Mouse (Mus musculus) right cerebral cortex, postnatal 10 days (tissue): Measurements from ENCODE around the gene Ptprn2.

Source experiments
- DNase-seq, 2 experiments: peaks; one replicate each; pipeline ENCODE4 v3.0.0; 2021; ENCODE audit warnings: low spot score in 2 of 2

Ptprn2 gene

GRCm38 (mm10) chr12:116594457-116594856 is 108.9 kb downstream of the Ptprn2 start:
- no peak for DNase-seq

- no peak for DNase-seq
Observed at GRCm38 (mm10) chr12:116594866-116595610, 109.5 kb downstream of the Ptprn2 start.

GRCm38 (mm10) chr12:116595727-116596126 is 110.2 kb downstream of the Ptprn2 start:
- no peak for DNase-seq

DNA sequence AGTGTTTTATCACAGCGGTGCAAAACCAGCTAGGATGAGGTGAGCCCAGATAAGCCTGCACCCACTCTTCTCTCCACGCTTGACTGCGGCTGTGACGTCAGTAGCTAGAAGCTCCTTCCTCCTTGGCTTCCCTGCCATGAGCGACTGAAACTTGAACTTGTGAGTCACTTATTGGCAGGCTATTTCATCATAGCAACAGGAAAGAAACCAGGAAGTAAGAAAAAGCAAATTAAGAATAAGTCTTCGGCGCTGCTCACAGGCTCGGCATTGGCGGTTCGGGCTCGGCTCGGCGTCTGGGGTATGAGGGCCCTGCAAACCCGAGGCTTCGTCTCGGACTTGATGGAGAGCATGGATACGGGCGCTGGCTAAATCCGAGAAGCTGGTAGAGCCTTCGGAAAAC is 111.5 kb downstream of the Ptprn2 start:
- no peak for DNase-seq

- DNase-seq, result no peak
Observed at GRCm38 (mm10) chr12:116597670-116598069, 112.2 kb downstream of the Ptprn2 start.

- peak; percentile 69 to 77 for DNase-seq
Observed at GRCm38 (mm10) chr12:116598123-116599005, 112.8 kb downstream of the Ptprn2 start.

DNA sequence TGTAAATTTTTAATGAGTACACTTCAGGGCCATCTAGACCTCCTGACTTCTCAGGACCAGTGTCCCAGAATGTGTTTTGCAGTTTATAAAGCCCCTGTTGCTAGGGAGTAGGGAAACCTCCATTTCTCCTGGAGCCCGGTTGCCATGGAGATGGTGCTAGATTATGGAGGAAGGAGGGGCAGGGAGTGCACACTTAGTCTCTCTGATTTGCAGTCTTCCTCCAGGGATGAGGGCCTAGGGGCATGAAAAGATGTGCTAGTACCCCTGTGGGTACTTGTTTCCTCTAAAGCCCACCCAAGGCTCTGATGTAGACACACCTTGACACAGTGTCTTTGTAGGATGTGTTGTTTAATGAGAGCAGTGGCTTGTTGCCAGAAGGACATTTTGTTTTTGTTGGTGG is 114.0 kb downstream of the Ptprn2 start:
- peak; percentile 87 to 90 for DNase-seq

- no peak for DNase-seq
Observed at GRCm38 (mm10) chr12:116600054-116600453, 114.5 kb downstream of the Ptprn2 start.

DNA sequence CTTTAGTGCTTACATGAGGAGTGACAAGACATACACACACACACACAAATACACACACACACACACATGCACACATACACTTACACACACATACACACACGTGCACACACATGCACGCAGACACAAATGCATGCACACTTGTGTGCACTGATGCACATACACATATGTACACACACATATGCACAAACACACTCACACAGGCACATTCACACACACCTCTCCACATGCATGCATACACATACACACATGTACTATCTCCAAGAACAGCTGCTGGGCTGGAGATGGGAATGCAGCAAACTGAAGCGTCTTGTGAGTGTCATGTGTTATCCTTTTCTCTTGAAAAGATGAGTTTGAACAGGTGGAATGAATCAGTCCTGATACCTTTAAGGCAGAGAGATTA is 115.9 kb downstream of the Ptprn2 start:
- DNase-seq, result no peak

DNA sequence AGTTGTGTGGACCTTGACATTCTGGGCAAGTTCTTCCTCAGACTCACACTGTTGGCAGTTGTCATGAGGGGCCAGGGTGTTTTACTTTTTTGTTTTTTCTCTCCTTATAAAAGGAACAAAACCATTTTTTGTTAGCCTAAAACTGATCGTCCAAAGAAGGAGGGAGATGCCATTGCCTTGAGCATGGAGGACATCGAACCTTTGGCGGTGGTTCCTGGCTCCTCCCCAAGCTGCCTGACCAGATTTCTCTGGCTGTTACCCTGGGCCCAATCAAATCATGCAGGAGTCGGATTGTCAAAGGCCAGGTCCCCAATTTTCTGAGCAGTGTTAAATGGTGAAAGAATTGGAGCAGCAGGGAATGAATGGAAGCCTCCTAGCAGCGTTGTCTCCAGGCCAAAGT is 116.4 kb downstream of the Ptprn2 start:
- DNase-seq, result no peak

GRCm38 (mm10) chr12:116608598-116608997 is 123.1 kb downstream of the Ptprn2 start:
- no peak for DNase-seq

DNA sequence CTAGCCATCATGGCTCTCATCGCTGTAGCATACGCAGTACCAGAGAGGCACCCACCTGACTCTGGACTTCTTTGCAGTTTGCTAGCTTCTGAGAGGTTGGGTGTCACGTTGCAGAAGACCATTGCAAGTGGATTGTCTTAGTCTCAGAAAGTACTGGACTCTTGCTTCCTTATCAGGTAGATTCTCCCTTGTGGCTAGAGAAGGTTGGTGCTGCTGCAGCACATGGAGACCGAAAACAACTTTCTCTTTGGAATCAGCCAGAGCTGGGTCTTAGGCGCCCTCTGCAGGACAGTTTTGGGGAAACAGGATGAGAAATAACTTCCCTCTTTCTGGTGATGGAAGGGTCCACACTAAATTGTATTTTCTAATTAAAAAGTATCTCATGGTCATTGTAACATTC is 134.3 kb downstream of the Ptprn2 start:
- DNase-seq, result peak; percentile 85 to 88

- DNase-seq, result peak in 1 of 2 experiments; percentile 19
Observed at GRCm38 (mm10) chr12:116620299-116620698, 134.8 kb downstream of the Ptprn2 start.

- peak in 1 of 2 experiments; percentile 14 for DNase-seq
Observed at GRCm38 (mm10) chr12:116621325-116622040, 136.0 kb downstream of the Ptprn2 start.

- peak; percentile 81 to 89 for DNase-seq
Observed at GRCm38 (mm10) chr12:116622665-116623387, 137.3 kb downstream of the Ptprn2 start.

GRCm38 (mm10) chr12:116625391-116626281 is 140.1 kb downstream of the Ptprn2 start:
- DNase-seq, result peak; percentile 61 to 72

DNA sequence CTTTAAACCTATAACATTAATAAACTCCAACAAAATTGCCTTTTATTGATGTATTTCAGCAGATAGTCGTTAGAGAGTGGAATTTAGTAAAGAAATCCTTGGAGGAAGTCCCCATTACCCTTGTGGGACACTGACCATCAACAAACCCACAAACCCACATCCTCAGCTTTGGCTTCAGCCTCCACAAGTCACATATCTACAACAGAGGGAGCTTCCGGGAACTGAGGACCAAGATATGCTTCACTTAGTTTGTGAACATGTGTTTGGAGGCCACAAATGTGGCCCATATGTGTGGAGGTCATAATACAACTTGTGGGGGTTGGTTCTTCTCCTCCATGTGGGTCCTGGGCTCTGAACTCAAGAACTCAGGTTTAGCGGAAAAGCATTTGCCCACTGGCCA is 143.5 kb downstream of the Ptprn2 start:
- no peak for DNase-seq

DNA sequence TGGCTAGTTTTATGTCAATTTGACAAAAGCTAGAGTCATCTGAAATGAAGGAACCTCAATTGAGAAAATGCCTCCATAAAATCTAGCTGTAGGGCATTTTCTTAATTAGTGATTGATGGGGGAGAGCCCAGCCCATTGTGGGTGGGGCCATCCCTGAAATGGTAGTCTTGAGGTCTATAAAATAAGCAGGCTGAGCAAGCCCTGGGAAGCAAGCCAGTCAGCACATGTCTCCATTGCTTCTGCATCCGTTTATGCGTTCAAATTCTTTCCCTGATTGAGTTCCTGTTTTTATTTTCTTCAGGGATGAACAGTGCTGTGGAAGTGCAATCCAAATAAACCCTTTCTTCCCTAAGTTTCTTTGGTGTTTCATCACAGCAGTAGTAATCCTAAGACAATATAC is 152.0 kb downstream of the Ptprn2 start:
- no peak for DNase-seq

- no peak for DNase-seq
Observed at GRCm38 (mm10) chr12:116640871-116641270, 155.4 kb downstream of the Ptprn2 start.
